Mouse (Mus musculus) olfactory bulb, adult 2 months (tissue): ENCODE data around the gene Engase.

ENCODE experiments used
- CTCF ChIP-seq: fragments of 200-500 bp; IDR thresholded peaks from 2 replicates; pipeline ENCODE4 v1.5.1; 2012; ENCODE audit warnings: low read depth, mild to moderate bottlenecking, low read length, moderate library complexity; ENCODE audit not compliant: insufficient read depth
- POLR2A ChIP-seq: fragments of 200-500 bp; IDR thresholded peaks from 2 replicates; pipeline ENCODE4 v1.6.1; 2012; ENCODE audit warnings: mild to moderate bottlenecking, low read depth, low read length, moderate library complexity; ENCODE audit not compliant: insufficient read depth

GRCm38 (mm10) chr11:118486281-118486680, 9.7 kb downstream of the Engase start:
- TF ChIP-seq CTCF = no peak
- no peak for TF ChIP-seq POLR2A
